Mouse (Mus musculus): ENCODE results near the gene Commd8.

DNA sequence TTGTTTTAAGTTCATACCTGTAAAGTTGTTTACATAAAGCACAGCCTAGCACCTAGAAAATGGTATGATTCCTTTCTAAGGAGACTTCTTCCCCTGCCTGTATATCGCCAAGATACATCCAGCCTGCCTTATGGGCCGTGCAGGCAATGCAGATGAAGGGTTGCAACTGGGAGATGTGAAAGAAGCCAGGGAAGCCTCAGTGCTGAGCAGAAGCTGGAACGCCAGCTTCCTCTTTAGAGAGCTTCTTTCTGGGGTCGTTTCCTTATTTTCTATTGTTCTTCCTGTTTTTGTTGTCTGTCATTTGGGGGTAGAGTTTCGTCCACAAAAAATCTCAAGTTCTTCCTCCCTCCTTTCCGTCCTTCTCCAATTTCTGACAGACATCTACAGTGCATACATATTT lies 2.1 kb upstream of the Commd8 start:
- no peak for TF ChIP-seq EP300 (IDR thresholded peaks at IDR 0.05; ENCODE audit: insufficient read depth, low read depth, low read length)
- TF ChIP-seq CTCF (IDR thresholded peaks at IDR 0.05; ENCODE audit: low read depth, low read length), result no peak
- TF ChIP-seq POLR2A (IDR thresholded peaks at IDR 0.05; ENCODE audit: insufficient read depth, low read length), result no peak
